Mouse (Mus musculus) embryo, embryonic 10 days (tissue): ENCODE data around the gene Gm9964.
A peak's percentile ranks its signal among the peaks of the same experiment; 100 is the strongest.

Experiments
- DNase-seq: peaks from one replicate; pipeline ENCODE4 v3.0.0-alpha.2; 2015; ENCODE audit warnings: low spot score

Gm9964 gene

DNA sequence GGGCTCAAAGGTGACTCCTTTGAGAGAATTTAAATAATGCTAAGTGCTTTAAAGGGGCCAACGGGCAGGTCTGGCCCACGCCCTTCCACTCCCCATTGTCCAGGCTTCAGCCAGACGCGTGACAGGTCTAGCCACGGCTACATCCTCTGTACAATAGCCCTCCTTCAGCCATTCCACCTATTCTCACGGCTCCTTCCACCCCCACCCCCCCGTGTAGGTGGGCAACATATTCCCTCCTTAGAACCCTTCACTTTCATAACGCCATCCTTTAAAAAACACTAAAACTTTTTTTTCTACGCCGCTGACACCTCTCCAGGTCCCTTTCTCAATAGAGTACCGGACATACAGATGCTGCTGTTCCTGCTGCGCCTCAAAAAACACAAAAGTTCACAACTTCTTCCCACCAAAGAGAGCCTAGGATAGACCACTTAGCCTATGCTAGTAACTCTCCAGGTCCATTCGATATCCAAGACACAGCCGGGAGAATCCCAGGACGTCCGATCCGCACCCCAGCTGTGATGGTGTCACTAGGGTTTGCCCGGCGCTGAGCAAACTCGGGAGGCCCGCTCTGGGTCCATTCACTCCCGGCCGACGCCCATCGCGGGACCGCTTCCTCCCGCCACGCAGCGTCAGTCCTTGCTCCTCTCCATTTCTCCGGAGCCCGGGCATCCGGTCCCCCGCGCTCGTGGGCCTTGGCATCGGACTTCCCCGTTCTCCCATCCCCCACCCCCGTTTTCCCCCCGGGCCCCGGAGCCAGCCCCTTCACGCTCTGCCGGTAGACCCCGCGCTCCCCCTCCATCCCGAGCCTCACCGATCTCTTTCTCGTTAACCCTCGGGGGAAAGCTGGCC, 42.9 kb downstream of the Gm9964 start:
- DNase-seq = peak; percentile 49

DNA sequence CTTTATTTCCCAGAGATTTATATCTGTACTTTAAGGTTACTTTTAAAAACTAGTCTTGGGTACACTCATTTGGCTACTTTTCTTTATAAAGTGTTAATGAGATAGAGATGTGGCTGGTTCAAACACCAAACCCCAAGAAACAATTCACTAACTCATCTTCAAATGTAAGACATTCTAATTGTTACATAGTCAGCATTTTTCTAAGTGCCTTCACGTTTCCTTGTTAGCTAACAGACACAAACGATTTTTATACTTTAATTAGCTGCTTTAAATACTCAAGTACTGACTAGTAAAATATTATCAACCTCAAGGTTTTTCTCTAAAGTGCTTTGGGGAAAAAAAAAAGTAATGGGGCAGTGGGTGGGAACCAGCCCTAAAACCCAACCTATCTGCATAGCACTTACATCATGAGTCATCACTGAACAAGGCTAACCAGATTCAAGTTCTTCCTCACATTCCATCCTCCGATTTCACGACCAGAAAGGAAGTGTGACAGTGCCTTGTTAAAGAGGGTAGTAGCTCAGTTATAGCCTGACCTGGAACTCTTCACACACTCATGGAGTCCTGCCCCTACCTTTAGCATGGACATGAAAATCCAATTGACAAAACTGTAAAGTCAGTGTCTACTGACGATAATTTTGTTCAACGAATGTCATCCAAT, 43.7 kb downstream of the Gm9964 start:
- DNase-seq = no peak
